ENCODE assay signal across 8 mouse cellular contexts in genomic region chr13:99352758-99353489, GRCm38 (mm10). TPM values are rescaled to one million over a fixed set of nuclear protein-coding genes. Genes with fewer than 3 reads are reported as not detected.
DNase-seq lines count a peak whose midpoint lies in the region; ATAC-seq lines count a peak whose summit lies in the region.

No protein-coding gene starts in this region.

- peak overlapping the region; percentile 39 for H3K4me3 ChIP-seq in forebrain, embryonic 11.5 days (ENCODE audit: low read depth, low read length)
- H3K4me3 ChIP-seq in heart, embryonic 16.5 days (ENCODE audit: low read length), result peak overlapping the region; percentile 61
- peak overlapping the region; percentile 46 for H3K4me3 ChIP-seq in liver, embryonic 15.5 days (replicated peaks)
- peak overlapping the region; percentile 36 for H3K4me3 ChIP-seq in neural tube, embryonic 12.5 days

- H3K9ac ChIP-seq in forebrain, embryonic 11.5 days (ENCODE audit: low read length), result peak overlapping the region; percentile 62
- H3K9ac ChIP-seq in heart, embryonic 16.5 days (ENCODE audit: low read length), result peak overlapping the region; percentile 75
- no peak overlapping the region for H3K9ac ChIP-seq in liver, embryonic 15.5 days
- H3K9ac ChIP-seq in neural tube, embryonic 12.5 days, result peak overlapping the region; percentile 43

- ATAC-seq in forebrain, embryonic 11.5 days (replicated peaks; ENCODE audit: low FRiP score), result peak; percentile 100
- ATAC-seq in heart, embryonic 16.5 days (replicated peaks; ENCODE audit: extremely low read depth, insufficient read depth, low FRiP score), result peak; percentile 100
- ATAC-seq in liver, embryonic 15.5 days (ENCODE audit: insufficient read depth), result peak; percentile 100
- peak; percentile 100 for ATAC-seq in neural tube, embryonic 12.5 days (ENCODE audit: low FRiP score, low read depth)

- WGBS in forebrain, embryonic 11.5 days, result 12% methylated on average over 28 of the region's 28 CpGs
- 10% methylated on average over 28 of the region's 28 CpGs for WGBS in heart, embryonic 16.5 days
- WGBS in liver, embryonic 15.5 days (ENCODE audit: insufficient replicate concordance), result 10% methylated on average over 28 of the region's 28 CpGs
- 11% methylated on average over 28 of the region's 28 CpGs for WGBS in neural tube, embryonic 12.5 days

- peak overlapping the region; percentile 66 for H3K4me2 ChIP-seq in forebrain, embryonic 11.5 days (ENCODE audit: low read depth, low read length, severe bottlenecking)
- peak overlapping the region; percentile 69 for H3K4me2 ChIP-seq in heart, embryonic 16.5 days (ENCODE audit: low read depth, low read length)
- H3K4me2 ChIP-seq in liver, embryonic 15.5 days, result peak overlapping the region; percentile 70
- H3K4me2 ChIP-seq in neural tube, embryonic 12.5 days (replicated peaks), result peak overlapping the region; percentile 60

- no peaks in the 10 kb centered on the region for H3K4me1 ChIP-seq in forebrain, embryonic 11.5 days (replicated peaks; ENCODE audit: control insufficient read depth, insufficient read depth, low read length)
- H3K4me1 ChIP-seq in heart, embryonic 16.5 days (ENCODE audit: control insufficient read depth, insufficient read depth, low read length), result peaks cover 6% of the 10 kb centered on the region; the same call in 1 of the 2 replicates
- peaks cover 12% of the 10 kb centered on the region for H3K4me1 ChIP-seq in liver, embryonic 15.5 days (replicated peaks)
- H3K4me1 ChIP-seq in neural tube, embryonic 12.5 days, result peaks cover 3% of the 10 kb centered on the region; the same call in 1 of the 2 replicates

- no peaks in the 10 kb centered on the region for H3K9me3 ChIP-seq in forebrain, embryonic 11.5 days (ENCODE audit: control insufficient read depth, low read length)
- no peaks in the 10 kb centered on the region for H3K9me3 ChIP-seq in heart, embryonic 16.5 days (replicated peaks; ENCODE audit: control insufficient read depth, low read length)
- no peaks in the 10 kb centered on the region for H3K9me3 ChIP-seq in liver, embryonic 15.5 days (replicated peaks)
- H3K9me3 ChIP-seq in neural tube, embryonic 12.5 days, result no peaks in the 10 kb centered on the region

- no peaks in the 10 kb centered on the region for H3K27me3 ChIP-seq in forebrain, embryonic 11.5 days (ENCODE audit: control insufficient read depth, insufficient read depth, low read length)
- no peaks in the 10 kb centered on the region for H3K27me3 ChIP-seq in heart, embryonic 16.5 days (ENCODE audit: control insufficient read depth, insufficient read depth, low read length)
- H3K27me3 ChIP-seq in liver, embryonic 15.5 days, result no peaks in the 10 kb centered on the region
- H3K27me3 ChIP-seq in neural tube, embryonic 12.5 days (replicated peaks), result no peaks in the 10 kb centered on the region

- peak; percentile 89 to 92 for DNase-seq in CD8-positive naive resting alpha-beta T cell, adult 2 months (ENCODE audit: low read depth in 2 of 2, low spot score in 2 of 2)
- DNase-seq in c-Kit-positive CD71-positive TER-119-negative erythroid progenitor cells, embryonic 14.5 days (ENCODE audit: low read depth), result peak; percentile 93
- DNase-seq in forebrain, embryonic 11.5 days (ENCODE audit: low spot score), result peak; percentile 96
- peak; percentile 94 to 98 for DNase-seq in kidney, postnatal 36 days
- DNase-seq in telencephalon, adult 2 months (ENCODE audit: low read depth, low spot score), result peak; percentile 97

- H3K36me3 ChIP-seq in forebrain, embryonic 11.5 days (ENCODE audit: control insufficient read depth, insufficient read depth, low read length), result no peaks in the 10 kb centered on the region; the same call in 1 of the 2 replicates
- H3K36me3 ChIP-seq in heart, embryonic 16.5 days (ENCODE audit: control insufficient read depth, insufficient read depth), result peaks cover 22% of the 10 kb centered on the region
- peaks cover 21% of the 10 kb centered on the region; the same call in 1 of the 2 replicates for H3K36me3 ChIP-seq in liver, embryonic 15.5 days (replicated peaks)
- peaks cover 12% of the 10 kb centered on the region; the same call in 1 of the 2 replicates for H3K36me3 ChIP-seq in neural tube, embryonic 12.5 days

- peak overlapping the region; percentile 74; the same call in 1 of the 2 replicates for H3K27ac ChIP-seq in forebrain, embryonic 11.5 days (ENCODE audit: low read depth, low read length)
- H3K27ac ChIP-seq in heart, embryonic 16.5 days (ENCODE audit: low read length), result peak overlapping the region; percentile 87
- H3K27ac ChIP-seq in liver, embryonic 15.5 days (replicated peaks), result peak overlapping the region; percentile 58
- no peak overlapping the region for H3K27ac ChIP-seq in neural tube, embryonic 12.5 days

RNA-seq across cellular contexts. Expression of gene Mrps27, which starts 8.3 kb away (rescaled TPM):
- polyA plus RNA-seq in forebrain, embryonic 11.5 days (2014; fragmentation: Nextera tagmentation; extraction: Ambion mirVana), result 63.4 and 64.2 TPM in 2 replicates
- 96.5 and 97.0 TPM in 2 replicates for polyA plus RNA-seq in heart, embryonic 16.5 days (2015; fragmentation: Nextera tagmentation; extraction: Ambion mirVana)
- polyA plus RNA-seq in liver, embryonic 15.5 days (2015; fragmentation: Nextera tagmentation; extraction: Ambion mirVana), result 25.9 and 28.0 TPM in 2 replicates
- 45.9 and 49.4 TPM in 2 replicates for polyA plus RNA-seq in neural tube, embryonic 12.5 days (2016; fragmentation: Nextera tagmentation; extraction: Ambion mirVana)

RNA-seq across cellular contexts. Expression of gene Ptcd2, which starts 8.4 kb away (rescaled TPM):
- polyA plus RNA-seq in forebrain, embryonic 11.5 days (2014; fragmentation: Nextera tagmentation; extraction: Ambion mirVana), result 49.0 and 54.2 TPM in 2 replicates
- polyA plus RNA-seq in heart, embryonic 16.5 days (2015; fragmentation: Nextera tagmentation; extraction: Ambion mirVana), result 78.8 and 79.2 TPM in 2 replicates
- polyA plus RNA-seq in liver, embryonic 15.5 days (2015; fragmentation: Nextera tagmentation; extraction: Ambion mirVana), result 24.6 and 26.2 TPM in 2 replicates
- polyA plus RNA-seq in neural tube, embryonic 12.5 days (2016; fragmentation: Nextera tagmentation; extraction: Ambion mirVana), result 45.3 and 47.3 TPM in 2 replicates
